Mouse (Mus musculus): ENCODE measurements around the gene Wfdc9. TPM values are rescaled to one million over a fixed set of nuclear protein-coding genes. Genes with fewer than 3 reads are reported as not detected.
"Not testable (repeated sequence)": the region's sequence is repeated elsewhere in the genome, so short reads cannot be mapped to it uniquely, and the experiment has no call there.

The Wfdc9 gene
- polyA plus RNA-seq, 1 experiment from 2014 or later = not detected

DNA sequence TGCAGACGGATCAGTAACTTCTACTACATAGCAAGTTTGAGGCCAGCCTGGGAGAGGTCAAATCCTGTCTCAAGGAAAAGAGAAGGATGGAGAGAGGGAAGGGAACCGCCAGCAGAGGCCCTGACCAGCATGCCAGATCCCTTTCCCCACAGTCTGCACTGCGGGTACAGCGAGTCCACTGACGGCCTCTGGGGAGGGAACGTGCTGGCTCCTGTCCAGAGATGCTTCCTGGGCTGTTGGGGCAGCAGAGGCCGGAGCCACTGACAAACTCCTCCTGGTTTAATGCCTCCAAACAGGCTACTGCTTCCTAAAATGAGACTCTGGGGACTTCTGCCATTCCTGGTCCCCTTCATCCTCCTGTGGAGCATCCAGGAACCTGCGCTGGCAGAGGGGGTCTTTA, 42.9 kb downstream of the Wfdc9 start, which contains the start of the genes Wfdc6b and Wfdc8:
TSS of gene Wfdc6b (plus strand) at position 52 of the 400 bp plus-strand sequence.
TSS of gene Wfdc8 (minus strand) at position 156 of the 400 bp plus-strand sequence.
- not testable (repeated sequence) for ATAC-seq (ENCODE audit: insufficient number of reproducible peaks, insufficient read depth, low FRiP score, low TSS enrichment); H3K9ac ChIP-seq; H3K4me1 ChIP-seq; H3K36me3 ChIP-seq; H3K27ac ChIP-seq; H3K27me3 ChIP-seq; H3K9me3 ChIP-seq; H3K4me2 ChIP-seq (replicated peaks); H3K4me3 ChIP-seq
- 61% methylated on average over 8 of the region's 8 CpGs for WGBS

DNA sequence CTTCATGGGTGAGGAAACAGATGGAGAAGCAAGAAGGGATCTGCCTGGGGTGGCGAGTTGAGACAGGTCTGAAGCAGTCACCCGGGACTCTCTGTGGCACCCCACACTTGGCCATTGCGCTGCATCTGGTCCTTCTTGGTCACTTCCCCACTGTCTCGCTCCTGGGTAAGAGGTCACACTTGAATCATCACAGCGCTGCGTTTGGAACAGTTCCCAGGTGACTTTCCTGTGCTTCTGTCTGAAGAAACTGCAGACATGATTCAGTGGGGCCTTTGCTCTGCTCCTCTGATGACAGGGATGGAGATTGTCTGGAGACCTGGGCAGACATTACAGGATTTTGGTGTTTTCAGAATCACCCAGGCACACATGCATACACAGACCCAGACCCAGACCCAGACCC, 47.6 kb downstream of the Wfdc9 start:
- 77% methylated on average over 6 of the region's 6 CpGs for WGBS
- Histone ChIP-seq H3K4me2 (replicated peaks) (no peak overlapping the region), H3K36me3 (no peaks in the 10 kb centered on the region), H3K4me3 (no peak overlapping the region), H3K9me3 (no peaks in the 10 kb centered on the region), H3K27me3 (0 out of 2 replicates have a peak, but pooled peaks cover 2% of the 10 kb centered on the region), H3K9ac (no peak overlapping the region), H3K27ac (no peak overlapping the region), H3K4me1 (peaks cover 6% of the 10 kb centered on the region; the same call in 1 of the 2 replicates)
- no peak for ATAC-seq (ENCODE audit: insufficient number of reproducible peaks, insufficient read depth, low FRiP score, low TSS enrichment)

DNA sequence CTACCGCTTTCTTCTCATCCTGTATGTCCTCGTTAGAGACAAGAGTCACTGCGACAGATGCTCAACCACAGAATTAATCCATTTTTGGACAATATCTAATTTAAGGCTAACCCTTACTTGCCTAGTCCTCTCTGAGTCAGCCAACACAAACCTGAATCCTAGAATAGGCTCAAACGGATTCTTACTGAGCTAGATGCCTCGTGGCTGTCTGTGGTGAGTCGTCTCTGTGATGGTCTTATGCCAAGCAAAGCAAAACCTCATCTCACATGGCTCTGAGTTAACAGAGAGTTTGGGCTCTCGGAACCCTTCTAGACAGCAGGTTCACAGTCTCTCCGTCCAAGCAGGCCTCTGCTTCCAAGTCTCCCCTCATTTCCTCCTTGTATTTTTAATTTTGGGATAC, 52.0 kb downstream of the Wfdc9 start:
- Histone ChIP-seq H3K27ac (no peak overlapping the region), H3K4me1 (no peaks in the 10 kb centered on the region), H3K4me2 (replicated peaks) (no peak overlapping the region), H3K36me3 (no peaks in the 10 kb centered on the region), H3K4me3 (no peak overlapping the region), H3K9ac (no peak overlapping the region), H3K9me3 (peaks cover 6% of the 10 kb centered on the region; the same call in 1 of the 2 replicates), H3K27me3 (0 out of 2 replicates have a peak, but pooled peaks cover 2% of the 10 kb centered on the region)
- 89% methylated on average over 8 of the region's 8 CpGs for whole genome bisulfite sequencing
- no peak for ATAC-seq (ENCODE audit: insufficient number of reproducible peaks, insufficient read depth, low FRiP score, low TSS enrichment)

DNA sequence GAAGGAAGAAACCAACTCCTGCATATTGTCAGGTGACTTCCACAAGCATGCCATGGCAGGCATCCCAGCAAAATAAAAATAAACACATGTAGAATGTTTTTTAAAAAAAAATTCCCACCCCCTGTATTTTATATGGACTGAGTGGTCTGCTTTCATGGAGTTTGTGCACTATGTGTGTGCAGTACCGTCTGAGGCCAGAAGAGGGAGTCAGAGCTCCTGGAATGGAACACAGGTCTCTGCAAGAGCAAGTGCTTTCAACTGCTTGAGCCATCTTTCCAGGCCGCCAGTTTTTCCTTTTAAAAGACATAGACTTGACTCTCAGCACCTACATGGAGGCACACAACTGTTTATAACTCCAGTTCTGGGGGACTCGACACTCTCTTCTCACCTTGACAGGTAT, 52.9 kb downstream of the Wfdc9 start:
- H3K4me3 ChIP-seq = no peak overlapping the region
- ATAC-seq (ENCODE audit: insufficient number of reproducible peaks, insufficient read depth, low FRiP score, low TSS enrichment) = no peak
- no peaks in the 10 kb centered on the region for H3K4me1 ChIP-seq
- peaks cover 6% of the 10 kb centered on the region; the same call in 1 of the 2 replicates for H3K9me3 ChIP-seq
- no peak overlapping the region for H3K27ac ChIP-seq
- WGBS = 93% methylated on average over 3 of the region's 3 CpGs
- H3K27me3 ChIP-seq = 0 out of 2 replicates have a peak, but pooled peaks cover 2% of the 10 kb centered on the region
- H3K36me3 ChIP-seq = no peaks in the 10 kb centered on the region
- H3K9ac ChIP-seq = no peak overlapping the region
- H3K4me2 ChIP-seq (replicated peaks) = no peak overlapping the region

- Histone ChIP-seq H3K9me3 (peaks cover 6% of the 10 kb centered on the region; the same call in 1 of the 2 replicates), H3K4me2 (replicated peaks) (no peak overlapping the region), H3K9ac (no peak overlapping the region), H3K36me3 (no peaks in the 10 kb centered on the region), H3K4me1 (no peaks in the 10 kb centered on the region), H3K27ac (no peak overlapping the region), H3K27me3 (no peaks in the 10 kb centered on the region), H3K4me3 (no peak overlapping the region)
- ATAC-seq (ENCODE audit: insufficient number of reproducible peaks, insufficient read depth, low FRiP score, low TSS enrichment) = no peak
- WGBS = 75% methylated on average over 3 of the region's 3 CpGs
Observed at GRCm38 (mm10) chr2:164600179-164600578, 56.2 kb downstream of the Wfdc9 start.

Other genes with a start within 250 kb of the Wfdc9 start
- gene Sdc4, start 212.7 kb downstream of the Wfdc9 start, polyA plus RNA-seq (2016; fragmentation: Nextera tagmentation; extraction: Ambion mirVana) = 42.6 and 44.4 TPM in 2 replicates
- gene Sys1, start 199.6 kb downstream of the Wfdc9 start, polyA plus RNA-seq (2016; fragmentation: Nextera tagmentation; extraction: Ambion mirVana) = 65.4 and 66.8 TPM in 2 replicates
- 6.1 and 6.5 TPM in 2 replicates for gene Gm20458, start 195.6 kb downstream of the Wfdc9 start, polyA plus RNA-seq (2016; fragmentation: Nextera tagmentation; extraction: Ambion mirVana)
- gene Trp53tg5, start 182.9 kb downstream of the Wfdc9 start, polyA plus RNA-seq (2016; fragmentation: Nextera tagmentation; extraction: Ambion mirVana) = not detected in 2 replicates
- 1.7 and 2.2 TPM in 2 replicates for gene Dbndd2, start 170.5 kb downstream of the Wfdc9 start, polyA plus RNA-seq (2016; fragmentation: Nextera tagmentation; extraction: Ambion mirVana)
- 36.7 and 37.7 TPM in 2 replicates for gene Pigt, start 159.1 kb downstream of the Wfdc9 start, polyA plus RNA-seq (2016; fragmentation: Nextera tagmentation; extraction: Ambion mirVana)
- 49.9 and 59.6 TPM in 2 replicates for gene Wfdc2, start 94.2 kb downstream of the Wfdc9 start, polyA plus RNA-seq (2016; fragmentation: Nextera tagmentation; extraction: Ambion mirVana)
- gene Spint3, start 83.1 kb downstream of the Wfdc9 start, polyA plus RNA-seq (2016; fragmentation: Nextera tagmentation; extraction: Ambion mirVana) = not detected in 2 replicates
- not detected in 2 replicates for gene Wfdc6a, start 71.1 kb downstream of the Wfdc9 start, polyA plus RNA-seq (2016; fragmentation: Nextera tagmentation; extraction: Ambion mirVana)
- not detected in 2 replicates for gene Eppin, start 63.0 kb downstream of the Wfdc9 start, polyA plus RNA-seq (2016; fragmentation: Nextera tagmentation; extraction: Ambion mirVana)
- not detected in 2 replicates for gene Wfdc6b, start 43.1 kb downstream of the Wfdc9 start, polyA plus RNA-seq (2016; fragmentation: Nextera tagmentation; extraction: Ambion mirVana)
- gene Wfdc8, start 43.0 kb downstream of the Wfdc9 start, polyA plus RNA-seq (2016; fragmentation: Nextera tagmentation; extraction: Ambion mirVana) = not detected in 2 replicates
- gene Wfdc16, start 17.8 kb downstream of the Wfdc9 start, polyA plus RNA-seq (2016; fragmentation: Nextera tagmentation; extraction: Ambion mirVana) = not detected in 2 replicates
- not detected in 2 replicates for gene Wfdc10, start 537 bp downstream of the Wfdc9 start, polyA plus RNA-seq (2016; fragmentation: Nextera tagmentation; extraction: Ambion mirVana)
- not detected in 2 replicates for gene Wfdc11, start 17.5 kb upstream of the Wfdc9 start, polyA plus RNA-seq (2016; fragmentation: Nextera tagmentation; extraction: Ambion mirVana)
- 0.45 TPM in 1 of 2 replicates, not detected in the other for gene Wfdc13, start 28.5 kb upstream of the Wfdc9 start, polyA plus RNA-seq (2016; fragmentation: Nextera tagmentation; extraction: Ambion mirVana)
- gene Spint4, start 41.9 kb upstream of the Wfdc9 start, polyA plus RNA-seq (2016; fragmentation: Nextera tagmentation; extraction: Ambion mirVana) = not detected in 2 replicates
- not detected in 2 replicates for gene Spint5, start 58.7 kb upstream of the Wfdc9 start, polyA plus RNA-seq (2016; fragmentation: Nextera tagmentation; extraction: Ambion mirVana)
- 0.72 and 1.3 TPM in 2 replicates for gene Wfdc3, start 89.3 kb upstream of the Wfdc9 start, polyA plus RNA-seq (2016; fragmentation: Nextera tagmentation; extraction: Ambion mirVana)
- gene Dnttip1, start 89.4 kb upstream of the Wfdc9 start, polyA plus RNA-seq (2016; fragmentation: Nextera tagmentation; extraction: Ambion mirVana) = 92.5 and 97.1 TPM in 2 replicates
- gene Ube2c, start 113.3 kb upstream of the Wfdc9 start, polyA plus RNA-seq (2016; fragmentation: Nextera tagmentation; extraction: Ambion mirVana) = 472 and 488 TPM in 2 replicates
- 31.7 and 40.6 TPM in 2 replicates for gene Tnnc2, start 123.4 kb upstream of the Wfdc9 start, polyA plus RNA-seq (2016; fragmentation: Nextera tagmentation; extraction: Ambion mirVana)
- 18.3 and 19.6 TPM in 2 replicates for gene Snx21, start 129.2 kb upstream of the Wfdc9 start, polyA plus RNA-seq (2016; fragmentation: Nextera tagmentation; extraction: Ambion mirVana)
- 16.8 and 16.9 TPM in 2 replicates for gene Acot8, start 148.3 kb upstream of the Wfdc9 start, polyA plus RNA-seq (2016; fragmentation: Nextera tagmentation; extraction: Ambion mirVana)
- gene Zswim3, start 148.5 kb upstream of the Wfdc9 start, polyA plus RNA-seq (2016; fragmentation: Nextera tagmentation; extraction: Ambion mirVana) = 9.0 and 9.5 TPM in 2 replicates
- 17.9 and 20.8 TPM in 2 replicates for gene Zswim1, start 166.1 kb upstream of the Wfdc9 start, polyA plus RNA-seq (2016; fragmentation: Nextera tagmentation; extraction: Ambion mirVana)
- 0.22 TPM in 1 of 2 replicates, not detected in the other for gene Spata25, start 172.0 kb upstream of the Wfdc9 start, polyA plus RNA-seq (2016; fragmentation: Nextera tagmentation; extraction: Ambion mirVana)
- gene Ctsa, start 176.3 kb upstream of the Wfdc9 start, polyA plus RNA-seq (2016; fragmentation: Nextera tagmentation; extraction: Ambion mirVana) = 120 and 124 TPM in 2 replicates
- 6.7 and 7.4 TPM in 2 replicates for gene Neurl2, start 176.9 kb upstream of the Wfdc9 start, polyA plus RNA-seq (2016; fragmentation: Nextera tagmentation; extraction: Ambion mirVana)
- gene Pltp, start 201.1 kb upstream of the Wfdc9 start, polyA plus RNA-seq (2016; fragmentation: Nextera tagmentation; extraction: Ambion mirVana) = 57.8 and 59.4 TPM in 2 replicates
- 83.0 and 89.9 TPM in 2 replicates for gene Pcif1, start 222.7 kb upstream of the Wfdc9 start, polyA plus RNA-seq (2016; fragmentation: Nextera tagmentation; extraction: Ambion mirVana)

All from embryonic facial prominence, embryonic 12.5 days (tissue).